Mouse (Mus musculus) midbrain, embryonic 11.5 days (tissue): ENCODE data around the gene Acsm2. TPM values are rescaled to one million over a fixed set of nuclear protein-coding genes. Genes with fewer than 3 reads are reported as not detected.

Experiments used
- ATAC-seq: fragments of 200-750 bp; cut with Nextera tagmentation; 2 replicates; pipeline ENCODE4 v1.8.0; 2017; ENCODE audit warnings: moderate TSS enrichment, moderate library complexity; ENCODE audit not compliant: low FRiP score
- DNase-seq: peaks from one replicate; pipeline ENCODE4 v3.0.0; 2015; ENCODE audit warnings: low spot score; ENCODE audit errors: missing footprints
- H3K27ac ChIP-seq: fragments of 300-500 bp; sonication (generic); 2 replicates; pipeline ENCODE4 v1.5.1; 2014; ENCODE audit warnings: low read depth, low read length
- H3K27me3 ChIP-seq: fragments of 300-500 bp; sonication (generic); 2 replicates; pipeline ENCODE4 v1.6.1; 2014; ENCODE audit warnings: mild to moderate bottlenecking, low read length, moderate library complexity, mixed read lengths; ENCODE audit not compliant: control insufficient read depth, insufficient read depth
- H3K36me3 ChIP-seq: fragments of 300-500 bp; sonication (generic); 2 replicates; pipeline ENCODE4 v1.6.1; 2014; ENCODE audit warnings: mild to moderate bottlenecking, low read length, moderate library complexity, mixed read lengths; ENCODE audit not compliant: control insufficient read depth, insufficient read depth
- H3K4me1 ChIP-seq: fragments of 300-500 bp; sonication (generic); 2 replicates; pipeline ENCODE4 v1.6.1; 2014; ENCODE audit warnings: low read length; ENCODE audit not compliant: control insufficient read depth, insufficient read depth
- H3K4me2 ChIP-seq: fragments of 300-500 bp; sonication (generic); 2 replicates; pipeline ENCODE4 v1.6.1; 2014; ENCODE audit warnings: mild to moderate bottlenecking, moderate library complexity
- H3K4me3 ChIP-seq: fragments of 300-500 bp; sonication (generic); 2 replicates; pipeline ENCODE4 v1.5.1; 2014; ENCODE audit warnings: low read depth, low read length
- H3K9ac ChIP-seq: fragments of 300-500 bp; sonication (generic); 2 replicates; pipeline ENCODE4 v1.6.1; 2014; ENCODE audit warnings: low read length
- H3K9me3 ChIP-seq: fragments of 300-500 bp; sonication (generic); 2 replicates; pipeline ENCODE4 v1.6.1; 2016; ENCODE audit warnings: low read length; ENCODE audit not compliant: control insufficient read depth
- WGBS: fragments of 180-500 bp; shearing (Covaris S2); extraction: QIAGEN DNeasy Blood & Tissue Kit; methylation state at CpG from one replicate; pipeline ENCODE4 v1.1.7; 2014; 5-methylcytosine and 5-hydroxymethylcytosine counted together
- polyA plus RNA-seq: library from polyadenylated mRNA; unstranded; fragments of >200 nt; fragmentation: Nextera tagmentation; extraction: Ambion mirVana; gene quantifications from 2 replicates; pipeline ENCODE4 v1.2.1, GENCODE M21; 2014

Acsm2 gene
- polyA plus RNA-seq, 1 experiment from 2014 or later = not detected

DNA sequence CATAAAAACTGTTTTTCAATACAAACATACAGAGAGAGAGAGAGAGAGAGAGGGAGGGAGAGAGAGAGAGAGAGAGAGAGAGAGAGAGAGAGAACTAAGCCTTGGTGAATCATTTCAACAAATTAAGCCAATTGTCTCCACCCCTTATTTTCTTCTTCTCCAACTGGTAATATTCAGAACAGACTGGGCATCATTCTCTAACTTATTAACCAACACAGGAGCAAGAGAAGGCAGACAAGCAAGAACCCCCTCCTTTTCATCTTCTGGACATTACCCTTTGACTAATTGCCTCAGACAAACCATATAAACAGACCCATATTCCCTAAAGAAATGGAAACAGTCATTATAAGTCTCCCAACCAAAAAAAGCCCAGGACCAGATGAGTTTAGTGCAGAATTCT is 84.6 kb downstream of the Acsm2 start:
- H3K4me2 ChIP-seq = no peak overlapping the region
- no peak overlapping the region for H3K27ac ChIP-seq
- H3K27me3 ChIP-seq = no peaks in the 10 kb centered on the region
- ATAC-seq (no peak), DNase-seq (no peak)
- H3K9me3 ChIP-seq = no peaks in the 10 kb centered on the region
- H3K36me3 ChIP-seq = no peaks in the 10 kb centered on the region
- H3K4me1 ChIP-seq = no peaks in the 10 kb centered on the region
- no peak overlapping the region for H3K9ac ChIP-seq
- H3K4me3 ChIP-seq = no peak overlapping the region

DNA sequence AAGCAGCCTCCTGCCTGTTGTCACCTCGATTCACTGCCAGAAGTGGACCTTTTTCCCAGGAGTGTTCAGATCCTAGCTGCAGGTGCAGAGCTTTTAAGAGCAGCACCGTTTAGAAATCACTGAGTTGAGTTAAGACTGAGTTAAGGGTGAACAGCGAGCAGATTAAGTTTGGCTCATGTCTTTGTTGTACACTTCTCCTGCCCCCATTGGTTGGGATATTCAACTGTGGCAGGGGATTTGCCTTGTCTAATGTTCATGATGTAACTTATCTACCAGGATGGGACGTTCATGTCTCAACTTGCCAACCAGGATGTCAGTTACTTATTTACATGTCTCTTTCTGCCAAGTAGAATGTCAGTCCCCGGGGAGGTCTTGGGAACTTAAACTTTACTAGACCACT is 88.2 kb downstream of the Acsm2 start:
- Histone ChIP-seq H3K4me2 (no peak overlapping the region), H3K4me1 (no peaks in the 10 kb centered on the region), H3K27ac (no peak overlapping the region), H3K9me3 (no peaks in the 10 kb centered on the region), H3K4me3 (no peak overlapping the region), H3K27me3 (no peaks in the 10 kb centered on the region), H3K9ac (no peak overlapping the region), H3K36me3 (no peaks in the 10 kb centered on the region)
- no peak for DNase-seq
- no peak for ATAC-seq
- 78% methylated on average over 5 of the region's 5 CpGs for WGBS

Other genes with a start within 250 kb of the Acsm2 start
- not detected in 2 replicates for gene Gp2, start 95.1 kb upstream of the Acsm2 start, polyA plus RNA-seq
- not detected in 2 replicates for gene Umod, start 75.1 kb upstream of the Acsm2 start, polyA plus RNA-seq
- not detected in 2 replicates for gene Acsm5, start 34.9 kb upstream of the Acsm2 start, polyA plus RNA-seq
- gene Pdilt, start 30.9 kb upstream of the Acsm2 start, polyA plus RNA-seq = not detected in 2 replicates
- not detected in 2 replicates for gene Acsm1, start 52.7 kb downstream of the Acsm2 start, polyA plus RNA-seq
- not detected in 2 replicates for gene Acsm4, start 135.7 kb downstream of the Acsm2 start, polyA plus RNA-seq
- gene Thumpd1, start 166.5 kb downstream of the Acsm2 start, polyA plus RNA-seq = 106 TPM in 2 replicates
- 0.11 and 0.19 TPM in 2 replicates for gene Acsm3, start 206.6 kb downstream of the Acsm2 start, polyA plus RNA-seq
- 21.0 and 25.2 TPM in 2 replicates for gene Rexo5, start 239.7 kb downstream of the Acsm2 start, polyA plus RNA-seq
- gene Eri2, start 239.7 kb downstream of the Acsm2 start, polyA plus RNA-seq = 42.6 and 45.9 TPM in 2 replicates